Mouse (Mus musculus) CH12.LX (cell line): ENCODE measurements around the gene Twsg1. TPM values are rescaled to one million over a fixed set of nuclear protein-coding genes. Genes with fewer than 3 reads are reported as not detected.
A peak's percentile ranks its signal among the peaks of the same experiment; 100 is the strongest.

ENCODE experiments used
- DNase-seq: peaks from one replicate; pipeline ENCODE4 v3.0.0-alpha.2; 2013; ENCODE audit errors: extremely low read depth
- H3K27ac ChIP-seq: 2 replicates; pipeline ENCODE4 v1.5.1; 2012; ENCODE audit warnings: low read depth, mild to moderate bottlenecking, control low read depth, moderate library complexity; ENCODE audit not compliant: insufficient read depth
- H3K27me3 ChIP-seq: replicated peaks from 2 replicates; pipeline ENCODE3; 2012; ENCODE audit warnings: inconsistent platforms
- H3K36me3 ChIP-seq, 2 experiments: replicated peaks in 1 of 2; 2 replicates each; pipeline versions ENCODE3 to v1.6.1; 2012; ENCODE audit warnings: inconsistent platforms in 1 of 2, low read length in 1 of 2, mild to moderate bottlenecking in 1 of 2, mixed read lengths in 1 of 2, moderate library complexity in 1 of 2; ENCODE audit not compliant: control insufficient read depth in 1 of 2, insufficient read depth in 1 of 2
- H3K4me1 ChIP-seq, 2 experiments: 2 replicates each; pipeline ENCODE4 v1.6.1; 2012; ENCODE audit warnings: inconsistent platforms in 1 of 2, moderate library complexity in 1 of 2; ENCODE audit not compliant: insufficient read depth in 2 of 2, control insufficient read depth in 1 of 2
- H3K4me2 ChIP-seq: 2 replicates; pipeline ENCODE4 v1.6.1; 2012; ENCODE audit warnings: low read depth, mild to moderate bottlenecking, control low read depth; ENCODE audit not compliant: poor library complexity, insufficient read depth, severe bottlenecking
- H3K4me3 ChIP-seq, 3 experiments: fragments of 150-350 bp in 1 of 3; sonication (generic) in 1 of 3; replicated peaks in 1 of 3; 2 replicates each; pipeline versions ENCODE3 to v1.5.1; 2011 to 2012; ENCODE audit warnings: low read depth in 2 of 3, low read length in 2 of 3, mild to moderate bottlenecking in 2 of 3, moderate library complexity in 2 of 3, control low read depth in 1 of 3, improper control_type of control experiment in 1 of 3, inconsistent platforms in 1 of 3, mixed read lengths in 1 of 3; ENCODE audit not compliant: poor library complexity in 1 of 3
- H3K79me2 ChIP-seq: replicated peaks from 2 replicates; pipeline ENCODE4 v1.6.1; 2012; ENCODE audit warnings: mild to moderate bottlenecking, moderate library complexity; ENCODE audit not compliant: control insufficient read depth, poor library complexity, insufficient read depth, severe bottlenecking; ENCODE audit errors: extremely low read depth
- H3K9ac ChIP-seq: 2 replicates; pipeline ENCODE4 v1.6.1; 2012; ENCODE audit warnings: low read depth, mild to moderate bottlenecking, control low read depth, moderate library complexity; ENCODE audit not compliant: insufficient read depth
- H3K9me3 ChIP-seq: replicated peaks from 2 replicates; pipeline ENCODE3; 2012; ENCODE audit warnings: low read length, inconsistent platforms, mixed read lengths
- BHLHE40 ChIP-seq: IDR thresholded peaks from 2 replicates; pipeline ENCODE4 v1.6.1; 2011; ENCODE audit warnings: mild to moderate bottlenecking, low read depth, low read length, improper control_type of control experiment
- CHD1 ChIP-seq: IDR thresholded peaks from 2 replicates; pipeline ENCODE4 v1.6.1; 2012; ENCODE audit warnings: low read depth, low read length, improper control_type of control experiment, inconsistent platforms
- CHD2 ChIP-seq: IDR thresholded peaks from 2 replicates; pipeline ENCODE4 v1.6.1; 2011; ENCODE audit warnings: low read length, improper control_type of control experiment
- ELF1 ChIP-seq: IDR thresholded peaks from 2 replicates; pipeline ENCODE4 v1.6.1; 2014; ENCODE audit warnings: low read depth, mild to moderate bottlenecking, inconsistent platforms, low read length, improper control_type of control experiment
- EP300 ChIP-seq: IDR thresholded peaks from 2 replicates; pipeline ENCODE4 v1.6.1; 2011; ENCODE audit warnings: low read length, improper control_type of control experiment
- ETS1 ChIP-seq: conservative IDR thresholded peaks from 2 replicates; pipeline ENCODE4 v1.6.1; 2012; ENCODE audit warnings: low read depth, mild to moderate bottlenecking, inconsistent platforms, low read length, improper control_type of control experiment, moderate library complexity
- GABPA ChIP-seq: IDR thresholded peaks from 2 replicates; pipeline ENCODE4 v1.6.1; 2012; ENCODE audit warnings: low read depth, low read length, improper control_type of control experiment, inconsistent platforms; ENCODE audit not compliant: insufficient replicate concordance
- HCFC1 ChIP-seq: IDR thresholded peaks from 2 replicates; pipeline ENCODE4 v1.6.1; 2012; ENCODE audit warnings: low read depth, mild to moderate bottlenecking, inconsistent platforms, low read length, improper control_type of control experiment
- IRF4 ChIP-seq: IDR thresholded peaks from 2 replicates; pipeline ENCODE4 v1.6.1; 2014; ENCODE audit warnings: low read depth, mild to moderate bottlenecking, inconsistent platforms, low read length, improper control_type of control experiment
- JUND ChIP-seq: conservative IDR thresholded peaks from 2 replicates; pipeline ENCODE4 v1.6.1; 2011; ENCODE audit warnings: low read depth, low read length, improper control_type of control experiment
- KAT2A ChIP-seq: IDR thresholded peaks from 2 replicates; pipeline ENCODE4 v1.6.1; 2012; ENCODE audit warnings: low read length, improper control_type of control experiment, inconsistent platforms; ENCODE audit not compliant: insufficient replicate concordance
- MAX ChIP-seq: IDR thresholded peaks from 2 replicates; pipeline ENCODE4 v1.6.1; 2011; ENCODE audit warnings: low read length, improper control_type of control experiment
- MAZ ChIP-seq: IDR thresholded peaks from 2 replicates; pipeline ENCODE4 v1.6.1; 2012; ENCODE audit warnings: low read depth, mild to moderate bottlenecking, inconsistent platforms, low read length, improper control_type of control experiment, moderate library complexity
- MEF2A ChIP-seq: IDR thresholded peaks from 2 replicates; pipeline ENCODE4 v1.6.1; 2014; ENCODE audit warnings: low read depth, mild to moderate bottlenecking, inconsistent platforms, low read length, improper control_type of control experiment, borderline replicate concordance
- MXI1 ChIP-seq: IDR thresholded peaks from 2 replicates; pipeline ENCODE4 v1.6.1; 2011; ENCODE audit warnings: mild to moderate bottlenecking, low read depth, low read length, improper control_type of control experiment
- MYC ChIP-seq: IDR thresholded peaks from 2 replicates; pipeline ENCODE4 v1.6.1; 2011; ENCODE audit warnings: low read depth, mild to moderate bottlenecking, improper control_type of control experiment, low read length
- NELFE ChIP-seq: IDR thresholded peaks from 2 replicates; pipeline ENCODE4 v1.6.1; 2011; ENCODE audit warnings: low read depth, low read length, improper control_type of control experiment
- NRF1 ChIP-seq: IDR thresholded peaks from 2 replicates; pipeline ENCODE4 v1.6.1; 2014; ENCODE audit warnings: low read depth, mild to moderate bottlenecking, inconsistent platforms, low read length, improper control_type of control experiment, moderate library complexity
- POLR2A ChIP-seq: IDR thresholded peaks from 2 replicates; pipeline ENCODE4 v1.6.1; 2011; ENCODE audit warnings: low read depth, mild to moderate bottlenecking, improper control_type of control experiment, low read length
- RAD21 ChIP-seq: IDR thresholded peaks from 2 replicates; pipeline ENCODE4 v1.6.1; 2011; ENCODE audit warnings: low read depth, mild to moderate bottlenecking, low read length, improper control_type of control experiment, moderate library complexity
- RCOR1 ChIP-seq: conservative IDR thresholded peaks from 2 replicates; pipeline ENCODE4 v1.6.1; 2012; ENCODE audit warnings: low read depth, mild to moderate bottlenecking, inconsistent platforms, low read length, improper control_type of control experiment
- SIN3A ChIP-seq: IDR thresholded peaks from 2 replicates; pipeline ENCODE4 v1.6.1; 2012; ENCODE audit warnings: low read length, improper control_type of control experiment, inconsistent platforms
- SMC3 ChIP-seq: IDR thresholded peaks from 2 replicates; pipeline ENCODE4 v1.6.1; 2011; ENCODE audit warnings: low read depth, low read length, improper control_type of control experiment
- TBP ChIP-seq: conservative IDR thresholded peaks from 2 replicates; pipeline ENCODE4 v1.6.1; 2011; ENCODE audit warnings: low read depth, low read length, improper control_type of control experiment
- TCF12 ChIP-seq: IDR thresholded peaks from 2 replicates; pipeline ENCODE4 v1.6.1; 2014; ENCODE audit warnings: low read depth, mild to moderate bottlenecking, inconsistent platforms, low read length, improper control_type of control experiment
- UBTF ChIP-seq: IDR thresholded peaks from 2 replicates; pipeline ENCODE4 v1.6.1; 2012; ENCODE audit warnings: low read depth, mild to moderate bottlenecking, inconsistent platforms, low read length, improper control_type of control experiment, moderate library complexity
- USF1 ChIP-seq: IDR thresholded peaks from 2 replicates; pipeline ENCODE4 v1.6.1; 2014; ENCODE audit warnings: low read depth, mild to moderate bottlenecking, inconsistent platforms, low read length, improper control_type of control experiment
- USF2 ChIP-seq: conservative IDR thresholded peaks from 2 replicates; pipeline ENCODE4 v1.6.1; 2011; ENCODE audit warnings: low read depth, low read length, improper control_type of control experiment
- ZMIZ1 ChIP-seq: IDR thresholded peaks from 2 replicates; pipeline ENCODE4 v1.6.1; 2012; ENCODE audit warnings: low read depth, mild to moderate bottlenecking, inconsistent platforms, low read length, improper control_type of control experiment
- ZNF384 ChIP-seq: IDR thresholded peaks from 2 replicates; pipeline ENCODE4 v1.6.1; 2012; ENCODE audit warnings: low read depth, low read length, improper control_type of control experiment, inconsistent platforms
- dilution Hi-C: fragments of 300-500 bp; cut with MboI; formaldehyde crosslinking; loops from 2 replicates; pipeline ENCODE4 v1.14.3; 2020; ENCODE audit warnings: low sequenced_read_pairs; ENCODE audit not compliant: extremely low pct_unique_long_range_greater_than_20kb, extremely low pct_ligation_motif_present
- in situ Hi-C: fragments of 300-500 bp; cut with MboI; formaldehyde crosslinking; loops from 3 replicates; pipeline ENCODE4 v1.14.3; 2019; ENCODE audit warnings: low sequenced_read_pairs, low pct_ligation_motif_present, low pct_unique_long_range_greater_than_20kb, mixed read lengths
- polyA plus RNA-seq: library from polyadenylated mRNA; unstranded; fragments of >175 nt; gene quantifications from 2 replicates; pipeline ENCODE4 v1.2.1, GENCODE M21; 2012; ENCODE audit warnings: low read depth; ENCODE audit not compliant: insufficient read length
- total RNA-seq, 2 experiments: library from RNA; depleted of rRNA; stranded (reverse); fragments of 300-350 nt in 1 of 2; fragments of >200 nt in 1 of 2; gene quantifications; 2 replicates each; pipeline ENCODE4 v1.2.3; 2012 to 2014

Twsg1 gene
- total and polyA plus RNA-seq, 3 experiments, result 12.6 to 17.4 (median 13.4) TPM

- Histone ChIP-seq H3K27ac (no peak overlapping the region; the same call in 1 of the 2 replicates), H3K27me3 (no peaks in the 10 kb centered on the region), H3K9ac (peak overlapping the region; percentile 44), H3K4me2 (peak overlapping the region; percentile 96), H3K36me3 (no peaks in the 10 kb centered on the region), H3K79me2 (peaks cover 7% of the 10 kb centered on the region; the same call in 1 of the 2 replicates), H3K4me1 (peaks cover 0 to 17% of the 10 kb centered on the region in 2 experiments; a peak in 2 of 4 replicates), H3K4me3 (peak overlapping the region; percentile 55 to 97 (median 58)), H3K9me3 (no peaks in the 10 kb centered on the region)
- TF ChIP-seq POLR2A, result no peak; the same call in 1 of the 2 replicates
- no peak for TF ChIP-seq SIN3A
- no peak for TF ChIP-seq USF1
- TF ChIP-seq ETS1, result no peak
- no peak for TF ChIP-seq ELF1
- in situ Hi-C loops, result loop anchor here (10.0 kb wide), 1 partner anchor 229 kb away; the partner anchor contains the start of gene Washc1
- DNase-seq, result no peak
- dilution Hi-C loops, result no loop called here
Observed at GRCm38 (mm10) chr17:65885398-65885696, 65.7 kb downstream of the Twsg1 start.

- no peaks in the 10 kb centered on the region for H3K9me3 ChIP-seq
- peaks cover 0 to 17% of the 10 kb centered on the region in 2 experiments; a peak in 2 of 4 replicates for H3K4me1 ChIP-seq
- H3K27me3 ChIP-seq, result no peaks in the 10 kb centered on the region
- peak overlapping the region; percentile 96; the same call in 1 of the 2 replicates for H3K4me2 ChIP-seq
- peak; percentile 98 for DNase-seq
- in situ Hi-C loops, result loop anchor here (10.0 kb wide), 1 partner anchor 230 kb away; the partner anchor contains the start of gene Washc1
- H3K79me2 ChIP-seq, result peaks cover 7% of the 10 kb centered on the region; the same call in 1 of the 2 replicates
- H3K36me3 ChIP-seq, result no peaks in the 10 kb centered on the region
- peak overlapping the region; percentile 24; the same call in 1 of the 2 replicates for H3K27ac ChIP-seq
- peak overlapping the region; percentile 85 for H3K9ac ChIP-seq
- H3K4me3 ChIP-seq, result peak overlapping the region; percentile 78 to 99 (median 97)
- dilution Hi-C loops, result no loop called here
- TF ChIP-seq CHD2 (peak; percentile 99), EP300 (no peak), MAZ (peak; percentile 77; the same call in 1 of the 2 replicates), MEF2A (peak; percentile 61), CHD1 (no peak), ELF1 (peak; percentile 89), MXI1 (peak; percentile 81), SMC3 (no peak), TCF12 (peak; percentile 72), MAX (peak; percentile 70; the same call in 1 of the 2 replicates), JUND (no peak), ZNF384 (no peak), UBTF (no peak), MYC (0 out of 2 replicates have a peak, but pooled peaks have one; percentile 34), POLR2A (peak; percentile 93), GABPA (peak; percentile 79; the same call in 1 of the 2 replicates), RCOR1 (no peak), USF2 (no peak), KAT2A (peak; percentile 97), BHLHE40 (no peak), HCFC1 (peak; percentile 99), NELFE (peak; percentile 91), SIN3A (peak; percentile 58; the same call in 1 of the 2 replicates), TBP (0 out of 2 replicates have a peak, but pooled peaks have one; percentile 43), NRF1 (peak; percentile 88), ZMIZ1 (peak; percentile 69; the same call in 1 of the 2 replicates), RAD21 (no peak), IRF4 (peak; percentile 59; the same call in 1 of the 2 replicates)
Observed at GRCm38 (mm10) chr17:65884691-65885397, 66.2 kb downstream of the Twsg1 start.
